Mouse (Mus musculus): ENCODE data around the gene Clpx. TPM values are rescaled to one million over a fixed set of nuclear protein-coding genes. Genes with fewer than 3 reads are reported as not detected.
A peak's percentile ranks its signal among the peaks of the same experiment; 100 is the strongest.
"Not testable (repeated sequence)": the region's sequence is repeated elsewhere in the genome, so short reads cannot be mapped to it uniquely, and the experiment has no call there.

Clpx gene
- polyA plus RNA-seq, 1 experiment from 2014 or later, result 52.9 TPM

GRCm38 (mm10) chr9:65327371-65327770 is 33.3 kb downstream of the Clpx start:
- Histone ChIP-seq H3K9me3 (ENCODE audit: control insufficient read depth, low read length) (no peaks in the 10 kb centered on the region), H3K36me3 (ENCODE audit: control insufficient read depth, insufficient read depth, low read length) (peaks cover 89% of the 10 kb centered on the region), H3K27me3 (ENCODE audit: control insufficient read depth, insufficient read depth, low read length) (no peaks in the 10 kb centered on the region), H3K4me3 (ENCODE audit: control insufficient read depth in 1 of 2, insufficient read depth in 1 of 2, low read depth in 1 of 2, low read length in 2 of 2) (no peak overlapping the region), H3K27ac (replicated peaks in 1 of 2; ENCODE audit: control insufficient read depth in 1 of 2, insufficient read depth in 1 of 2, low read depth in 2 of 2, low read length in 2 of 2) (no peak overlapping the region), H3K4me1 (ENCODE audit: control insufficient read depth in 2 of 2, insufficient read depth in 2 of 2, low read length in 2 of 2) (no peaks in the 10 kb centered on the region), H3K4me2 (ENCODE audit: low read length) (no peak overlapping the region), H3K9ac (ENCODE audit: low read length) (no peak overlapping the region)
- ATAC-seq (ENCODE audit: insufficient number of reproducible peaks, insufficient read depth, low FRiP score, low read depth), result no peak
- 94% methylated on average over 2 of the region's 2 CpGs for WGBS

GRCm38 (mm10) chr9:65333958-65334357 is 39.9 kb downstream of the Clpx start:
- H3K36me3 ChIP-seq (ENCODE audit: control insufficient read depth, insufficient read depth, low read length), result peaks cover 27% of the 10 kb centered on the region
- H3K27me3 ChIP-seq (ENCODE audit: control insufficient read depth, insufficient read depth, low read length), result no peaks in the 10 kb centered on the region
- no peak overlapping the region for H3K9ac ChIP-seq (ENCODE audit: low read length)
- no peak overlapping the region for H3K4me2 ChIP-seq (ENCODE audit: low read length)
- WGBS, result 92% methylated on average over 5 of the region's 5 CpGs
- H3K9me3 ChIP-seq (ENCODE audit: control insufficient read depth, low read length), result no peaks in the 10 kb centered on the region
- no peak for ATAC-seq (ENCODE audit: insufficient number of reproducible peaks, insufficient read depth, low FRiP score, low read depth)
- H3K4me3 ChIP-seq (ENCODE audit: control insufficient read depth in 1 of 2, insufficient read depth in 1 of 2, low read depth in 1 of 2, low read length in 2 of 2), result no peak overlapping the region
- H3K4me1 ChIP-seq (ENCODE audit: control insufficient read depth in 2 of 2, insufficient read depth in 2 of 2, low read length in 2 of 2), result no peaks in the 10 kb centered on the region
- H3K27ac ChIP-seq (replicated peaks in 1 of 2; ENCODE audit: control insufficient read depth in 1 of 2, insufficient read depth in 1 of 2, low read depth in 2 of 2, low read length in 2 of 2), result no peak overlapping the region

- Histone ChIP-seq H3K9me3 (ENCODE audit: control insufficient read depth, low read length) (peaks cover 7% of the 10 kb centered on the region; the same call in 1 of the 2 replicates), H3K27ac (replicated peaks in 1 of 2; ENCODE audit: control insufficient read depth in 1 of 2, insufficient read depth in 1 of 2, low read depth in 2 of 2, low read length in 2 of 2) (no peak overlapping the region), H3K9ac (ENCODE audit: low read length) (no peak overlapping the region), H3K27me3 (ENCODE audit: control insufficient read depth, insufficient read depth, low read length) (no peaks in the 10 kb centered on the region), H3K36me3 (ENCODE audit: control insufficient read depth, insufficient read depth, low read length) (no peaks in the 10 kb centered on the region), H3K4me2 (ENCODE audit: low read length) (no peak overlapping the region), H3K4me1 (ENCODE audit: control insufficient read depth in 2 of 2, insufficient read depth in 2 of 2, low read length in 2 of 2) (no peaks in the 10 kb centered on the region), H3K4me3 (ENCODE audit: control insufficient read depth in 1 of 2, insufficient read depth in 1 of 2, low read depth in 1 of 2, low read length in 2 of 2) (no peak overlapping the region)
- no peak for ATAC-seq (ENCODE audit: insufficient number of reproducible peaks, insufficient read depth, low FRiP score, low read depth)
- WGBS, result 77% methylated on average over 4 of the region's 4 CpGs
Observed at GRCm38 (mm10) chr9:65339146-65339545, 45.1 kb downstream of the Clpx start.

GRCm38 (mm10) chr9:65340414-65340813 is 46.4 kb downstream of the Clpx start:
- Histone ChIP-seq H3K4me3 (ENCODE audit: control insufficient read depth in 1 of 2, insufficient read depth in 1 of 2, low read depth in 1 of 2, low read length in 2 of 2) (no peak overlapping the region), H3K4me1 (ENCODE audit: control insufficient read depth in 2 of 2, insufficient read depth in 2 of 2, low read length in 2 of 2) (no peaks in the 10 kb centered on the region; a peak in 1 of 4 replicates), H3K4me2 (ENCODE audit: low read length) (no peak overlapping the region), H3K36me3 (ENCODE audit: control insufficient read depth, insufficient read depth, low read length) (no peaks in the 10 kb centered on the region), H3K27me3 (ENCODE audit: control insufficient read depth, insufficient read depth, low read length) (no peaks in the 10 kb centered on the region), H3K9ac (ENCODE audit: low read length) (no peak overlapping the region), H3K27ac (replicated peaks in 1 of 2; ENCODE audit: control insufficient read depth in 1 of 2, insufficient read depth in 1 of 2, low read depth in 2 of 2, low read length in 2 of 2) (no peak overlapping the region), H3K9me3 (ENCODE audit: control insufficient read depth, low read length) (peaks cover 12% of the 10 kb centered on the region; the same call in 1 of the 2 replicates)
- ATAC-seq (ENCODE audit: insufficient number of reproducible peaks, insufficient read depth, low FRiP score, low read depth), result no peak
- 78% methylated on average over 2 of the region's 2 CpGs for WGBS

- H3K4me3 ChIP-seq (ENCODE audit: control insufficient read depth in 1 of 2, insufficient read depth in 1 of 2, low read depth in 1 of 2, low read length in 2 of 2), result peak overlapping the region; percentile 73 to 100
- H3K4me2 ChIP-seq (ENCODE audit: low read length), result peak overlapping the region; percentile 84
- H3K36me3 ChIP-seq (ENCODE audit: control insufficient read depth, insufficient read depth, low read length); H3K27me3 ChIP-seq (ENCODE audit: control insufficient read depth, insufficient read depth, low read length); H3K9me3 ChIP-seq (ENCODE audit: control insufficient read depth, low read length); ATAC-seq (ENCODE audit: insufficient number of reproducible peaks, insufficient read depth, low FRiP score, low read depth): not testable (repeated sequence)
- H3K9ac ChIP-seq (ENCODE audit: low read length), result peak overlapping the region; percentile 97
- 67% methylated on average over 11 of the region's 11 CpGs for WGBS
- H3K4me1 ChIP-seq (ENCODE audit: control insufficient read depth in 2 of 2, insufficient read depth in 2 of 2, low read length in 2 of 2), result peaks cover 0 to 20% of the 10 kb centered on the region in 2 experiments; a peak in 3 of 4 replicates
- H3K27ac ChIP-seq (replicated peaks in 1 of 2; ENCODE audit: control insufficient read depth in 1 of 2, insufficient read depth in 1 of 2, low read depth in 2 of 2, low read length in 2 of 2), result peak overlapping the region; percentile 88 to 98
Observed at GRCm38 (mm10) chr9:65345439-65345838, 51.4 kb downstream of the Clpx start.

- peak within 1 kb of the TSS; percentile 97 for H3K9ac ChIP-seq (ENCODE audit: low read length)
- H3K27me3 ChIP-seq (ENCODE audit: control insufficient read depth, insufficient read depth, low read length), result no peaks in the 10 kb centered on the region
- WGBS, result 1% methylated on average over 57 of the region's 59 CpGs
- peaks cover 6% of the 10 kb centered on the region; the same call in 1 of the 2 replicates for H3K9me3 ChIP-seq (ENCODE audit: control insufficient read depth, low read length)
- H3K36me3 ChIP-seq (ENCODE audit: control insufficient read depth, insufficient read depth, low read length), result no peaks in the 10 kb centered on the region
- H3K4me1 ChIP-seq (ENCODE audit: control insufficient read depth in 2 of 2, insufficient read depth in 2 of 2, low read length in 2 of 2), result peaks cover 0 to 23% of the 10 kb centered on the region in 2 experiments; a peak in 3 of 4 replicates
- peak within 1 kb of the TSS; percentile 73 to 100 for H3K4me3 ChIP-seq (ENCODE audit: control insufficient read depth in 1 of 2, insufficient read depth in 1 of 2, low read depth in 1 of 2, low read length in 2 of 2)
- ATAC-seq (ENCODE audit: insufficient number of reproducible peaks, insufficient read depth, low FRiP score, low read depth), result peak; percentile 92
- peak within 1 kb of the TSS; percentile 88 to 98 for H3K27ac ChIP-seq (replicated peaks in 1 of 2; ENCODE audit: control insufficient read depth in 1 of 2, insufficient read depth in 1 of 2, low read depth in 2 of 2, low read length in 2 of 2)
- peak within 1 kb of the TSS; percentile 84 for H3K4me2 ChIP-seq (ENCODE audit: low read length)
Observed at GRCm38 (mm10) chr9:65345854-65346475, 51.9 kb downstream of the Clpx start, which contains the start of gene Pdcd7. Gene Pdcd7, plus strand, starts transcription at chr9:65346104.

- Histone ChIP-seq H3K27ac (replicated peaks in 1 of 2; ENCODE audit: control insufficient read depth in 1 of 2, insufficient read depth in 1 of 2, low read depth in 2 of 2, low read length in 2 of 2) (peak overlapping the region; percentile 88 to 98), H3K4me1 (ENCODE audit: control insufficient read depth in 2 of 2, insufficient read depth in 2 of 2, low read length in 2 of 2) (peaks cover 0 to 25% of the 10 kb centered on the region in 2 experiments; a peak in 3 of 4 replicates), H3K4me2 (ENCODE audit: low read length) (peak overlapping the region; percentile 84), H3K9me3 (ENCODE audit: control insufficient read depth, low read length) (peaks cover 6% of the 10 kb centered on the region; the same call in 1 of the 2 replicates), H3K4me3 (ENCODE audit: control insufficient read depth in 1 of 2, insufficient read depth in 1 of 2, low read depth in 1 of 2, low read length in 2 of 2) (peak overlapping the region; percentile 73 to 100), H3K27me3 (ENCODE audit: control insufficient read depth, insufficient read depth, low read length) (no peaks in the 10 kb centered on the region), H3K36me3 (ENCODE audit: control insufficient read depth, insufficient read depth, low read length) (no peaks in the 10 kb centered on the region), H3K9ac (ENCODE audit: low read length) (peak overlapping the region; percentile 97)
- ATAC-seq (ENCODE audit: insufficient number of reproducible peaks, insufficient read depth, low FRiP score, low read depth), result peak; percentile 72
- under 1% methylated on average over 66 of the region's 77 CpGs for WGBS
Observed at GRCm38 (mm10) chr9:65346476-65347111, 52.5 kb downstream of the Clpx start.
